Mouse (Mus musculus): ENCODE results near the gene Poc1a.

Gene Poc1a

DNA sequence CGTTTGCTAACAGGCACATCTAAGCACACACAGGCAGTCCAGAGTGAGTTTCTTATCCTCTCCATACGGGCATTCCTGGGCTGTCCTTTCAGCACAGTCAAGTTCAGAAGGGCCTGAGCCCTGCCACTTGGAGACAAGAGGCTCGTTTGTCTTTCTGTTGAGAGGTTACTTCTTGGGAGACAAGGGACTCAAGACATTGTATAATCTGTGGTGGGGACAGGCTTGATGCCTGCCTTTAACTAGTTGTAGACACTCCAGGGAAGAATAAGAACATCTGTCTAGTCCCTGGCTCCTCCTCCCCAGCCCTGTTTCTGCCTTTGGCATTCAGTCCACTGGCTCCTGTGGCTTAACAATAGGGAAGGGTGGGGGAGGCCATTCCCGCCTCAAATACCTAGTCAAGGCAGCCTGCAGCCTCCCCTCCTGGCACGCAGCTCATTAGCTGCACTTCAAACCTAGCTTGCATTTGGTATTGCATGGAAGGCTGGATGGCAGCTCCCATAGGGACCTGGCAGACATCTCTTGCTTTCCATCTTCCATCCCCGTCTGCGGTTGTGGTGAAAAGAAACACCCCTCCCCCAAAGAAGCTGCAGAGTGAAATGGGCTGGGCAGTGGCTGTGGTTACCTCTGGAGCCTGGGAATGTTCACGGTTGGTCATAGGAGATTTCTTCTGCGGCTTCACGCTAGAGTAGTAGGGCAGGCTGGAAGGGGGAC lies 57.8 kb downstream of the Poc1a start:
- DNase-seq (ENCODE audit: low read depth, low spot score), result peak; percentile 43

- no peak for DNase-seq (ENCODE audit: low read depth, low spot score)
Measured at GRCm38 (mm10) chr9:106339173-106339558, 58.3 kb downstream of the Poc1a start.

GRCm38 (mm10) chr9:106339730-106340129 lies 58.9 kb downstream of the Poc1a start:
- no peak for DNase-seq (ENCODE audit: low read depth, low spot score)

DNA sequence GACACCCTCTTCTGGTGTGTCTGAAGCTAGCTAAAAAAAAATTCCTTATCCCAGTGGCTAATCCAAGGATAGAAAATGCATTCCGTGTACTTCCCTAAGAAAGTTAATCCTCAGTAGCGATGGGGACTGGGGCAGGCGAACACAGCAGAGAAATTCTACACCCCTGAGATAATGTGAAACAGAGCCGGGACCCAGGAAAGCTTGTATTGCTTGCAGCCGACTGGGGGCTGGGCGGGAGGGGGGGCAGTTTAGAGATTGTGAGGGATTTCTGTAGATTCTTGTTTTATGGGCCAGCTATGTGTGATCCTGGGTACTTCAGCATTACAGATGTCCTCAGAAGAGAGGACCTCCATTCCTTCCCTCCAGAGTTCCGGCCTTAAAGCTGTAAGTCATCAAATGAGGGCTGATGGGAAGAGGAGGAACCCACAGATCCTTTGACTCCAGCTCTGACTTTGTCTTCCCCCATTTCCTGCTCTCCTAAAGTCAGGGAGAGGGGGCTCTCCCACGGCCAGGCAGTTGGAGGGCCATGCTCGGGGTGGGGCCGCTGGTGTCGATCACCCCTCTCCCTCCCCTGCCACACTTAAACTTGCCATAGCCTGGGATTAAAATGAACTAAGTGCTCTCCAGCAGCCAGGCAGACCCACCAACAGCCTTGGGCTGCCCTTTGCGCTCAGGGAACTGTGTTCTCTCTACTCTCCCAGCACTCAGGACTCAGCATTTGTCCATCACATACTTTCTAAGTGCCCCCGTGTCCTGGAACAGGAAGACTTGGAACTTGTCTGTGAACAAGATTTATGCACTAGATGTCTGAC lies 59.8 kb downstream of the Poc1a start:
- peak; percentile 53 for DNase-seq (ENCODE audit: low read depth, low spot score)

DNA sequence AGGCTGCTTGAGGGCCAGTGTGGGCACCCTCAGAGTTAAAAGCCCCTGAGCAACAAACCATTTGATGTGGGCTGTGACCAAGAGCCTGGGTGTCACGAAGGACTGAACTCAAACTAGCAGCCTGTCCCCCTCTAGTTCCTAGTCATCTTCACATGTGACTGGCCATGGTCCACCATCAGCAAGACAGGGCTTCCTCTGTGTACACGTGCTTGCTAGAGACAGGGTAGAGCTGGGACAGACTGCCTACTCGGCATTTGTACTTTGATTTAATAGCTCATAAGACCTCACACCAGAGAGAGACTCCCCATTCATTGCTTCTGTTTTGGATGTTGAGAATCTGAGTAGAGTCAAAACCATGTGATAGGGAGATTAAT lies 60.4 kb downstream of the Poc1a start:
- DNase-seq (ENCODE audit: low read depth, low spot score), result no peak

DNA sequence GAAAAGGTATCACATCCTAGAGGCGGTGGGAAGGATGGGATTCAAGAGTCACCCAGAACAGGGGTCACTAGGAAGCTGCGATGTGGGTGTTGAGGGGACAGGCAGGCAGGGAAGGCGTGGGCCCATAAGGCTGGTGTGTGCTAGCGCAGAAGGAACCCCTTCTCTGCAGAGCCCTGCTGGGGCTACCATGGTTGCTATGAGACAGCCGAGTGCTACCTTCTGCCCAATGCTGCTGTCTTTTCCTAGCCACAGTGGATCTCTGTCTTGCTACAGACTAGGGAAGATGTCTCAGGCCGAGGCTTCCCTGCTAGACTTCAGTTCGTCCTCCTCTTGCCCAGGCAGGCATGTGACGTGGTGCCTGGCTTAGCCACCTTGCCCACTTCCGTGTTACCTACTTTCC lies 61.7 kb downstream of the Poc1a start:
- no peak for DNase-seq (ENCODE audit: low read depth, low spot score)

DNA sequence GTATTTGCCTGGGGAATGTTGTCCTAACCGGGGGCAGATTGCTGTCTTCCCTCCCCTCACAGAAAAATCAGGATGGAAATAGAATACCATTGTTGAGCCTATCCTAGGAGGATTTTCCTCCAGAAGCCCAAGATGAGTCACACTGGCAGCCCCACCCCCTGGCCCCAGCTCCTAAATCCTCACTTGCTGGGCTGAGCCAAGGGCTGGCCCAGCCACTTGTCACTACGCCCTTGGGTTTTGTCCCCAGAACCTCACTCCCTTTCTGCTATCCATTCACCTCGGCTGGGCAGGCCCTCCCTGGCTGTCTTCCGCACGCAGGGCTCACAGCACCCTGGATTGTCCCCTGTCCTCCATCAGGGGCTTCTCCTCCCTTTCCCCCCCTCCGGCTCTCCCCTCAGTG lies 64.3 kb downstream of the Poc1a start:
- no peak for DNase-seq (ENCODE audit: low read depth, low spot score)

DNA sequence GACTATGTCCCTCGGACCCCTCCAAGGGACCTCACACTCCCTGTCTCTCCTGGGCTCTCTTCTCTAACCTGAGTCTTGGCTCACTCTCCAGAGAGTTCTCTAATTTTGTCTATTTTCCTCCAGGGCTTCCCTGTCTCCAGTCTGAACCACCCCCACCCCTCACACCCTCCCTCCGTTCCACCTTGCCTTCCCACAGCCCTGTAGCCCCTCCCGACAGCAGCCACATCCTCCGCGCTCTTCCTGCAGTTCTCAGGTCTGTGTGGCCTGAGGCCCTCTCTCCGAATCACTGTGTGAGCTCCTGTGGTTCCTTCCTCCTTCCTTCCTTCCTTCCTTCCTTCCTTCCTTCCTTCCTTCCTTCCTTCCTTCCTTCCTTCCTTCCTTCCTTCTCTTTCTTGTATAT lies 64.8 kb downstream of the Poc1a start:
- no peak for DNase-seq (ENCODE audit: low read depth, low spot score)

DNA sequence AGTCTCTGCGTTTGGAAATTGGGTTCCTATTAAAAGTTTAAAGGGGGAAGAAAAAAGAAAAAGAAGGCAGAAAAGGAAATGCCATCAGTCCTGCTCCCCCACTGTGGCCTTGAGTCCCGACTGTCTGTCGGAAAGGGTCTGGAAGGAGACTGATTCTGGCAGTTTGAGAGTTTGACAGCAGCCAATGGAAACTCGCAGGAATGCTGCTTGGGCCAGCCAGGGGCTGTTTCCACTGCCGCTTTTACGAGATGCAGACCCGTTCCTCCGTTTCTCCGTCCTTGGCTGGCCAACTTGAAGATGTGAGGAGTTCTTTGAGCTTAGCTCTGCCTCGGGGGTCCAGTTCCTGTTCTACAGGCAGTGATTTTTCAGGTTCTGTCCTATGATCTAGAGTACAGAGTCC lies 67.4 kb downstream of the Poc1a start:
- DNase-seq (ENCODE audit: low read depth, low spot score), result no peak

- DNase-seq (ENCODE audit: low read depth, low spot score), result no peak
Measured at GRCm38 (mm10) chr9:106349075-106349474, 68.2 kb downstream of the Poc1a start.

- DNase-seq (ENCODE audit: low read depth, low spot score), result no peak
Measured at GRCm38 (mm10) chr9:106351178-106351577, 70.3 kb downstream of the Poc1a start.

DNA sequence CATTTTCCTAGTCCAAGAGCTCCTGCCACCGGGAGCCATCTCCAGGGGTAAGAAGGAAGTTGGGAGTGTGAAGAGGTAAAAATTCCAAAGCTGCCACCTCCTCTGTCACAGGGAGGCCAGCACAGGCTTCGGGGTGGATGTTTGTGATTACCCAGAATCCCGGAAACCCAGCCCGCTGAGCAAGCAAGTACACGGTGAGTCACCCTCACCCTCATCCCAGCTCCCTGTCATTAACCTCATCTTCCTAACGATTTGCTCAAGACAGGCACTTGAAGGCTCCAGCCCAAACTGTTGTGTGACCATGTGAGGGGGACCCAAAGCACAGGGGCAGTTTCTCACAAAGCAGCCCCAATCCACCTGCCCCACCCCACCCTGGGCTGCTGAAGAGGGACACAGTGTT lies 72.9 kb downstream of the Poc1a start:
- DNase-seq (ENCODE audit: low read depth, low spot score), result no peak

DNA sequence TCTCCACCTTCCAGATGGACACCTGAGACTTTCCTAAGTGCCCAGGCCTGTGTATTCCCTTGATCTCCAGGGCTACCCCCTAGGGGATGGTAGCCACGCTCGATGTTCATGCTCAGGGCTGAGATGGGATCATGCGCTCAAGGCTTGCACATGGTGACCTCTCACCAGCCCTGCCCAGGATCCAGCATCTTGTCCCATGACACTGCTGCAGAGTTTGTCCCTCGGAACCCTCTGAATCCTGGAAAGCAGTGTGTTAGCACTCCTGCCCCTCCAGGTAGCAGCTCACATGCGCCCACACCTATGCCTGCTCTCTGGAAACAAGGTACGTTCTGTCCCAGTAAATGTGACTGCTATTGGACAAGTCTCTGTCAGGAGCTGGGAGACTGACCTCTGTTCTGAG lies 73.9 kb downstream of the Poc1a start:
- no peak for DNase-seq (ENCODE audit: low read depth, low spot score)

- no peak for DNase-seq (ENCODE audit: low read depth, low spot score)
Measured at GRCm38 (mm10) chr9:106355217-106355974, 74.5 kb downstream of the Poc1a start.

DNA sequence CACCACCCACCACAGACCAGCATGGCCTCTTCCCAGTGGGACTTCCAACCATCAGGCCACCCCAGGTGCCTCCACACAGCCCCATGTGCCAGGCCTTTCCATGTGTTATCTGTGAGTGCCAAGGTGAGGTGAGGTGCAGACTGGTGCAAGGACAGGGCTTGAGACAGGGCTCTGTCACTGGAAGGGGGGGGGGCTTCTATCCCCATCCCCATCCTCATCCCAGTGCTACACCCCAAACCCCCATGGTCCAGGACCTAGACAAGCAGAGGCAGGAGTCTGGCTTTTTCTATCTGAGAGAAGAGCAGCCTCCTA lies 75.1 kb downstream of the Poc1a start:
- no peak for DNase-seq (ENCODE audit: low read depth, low spot score)

GRCm38 (mm10) chr9:106356323-106356844 lies 75.5 kb downstream of the Poc1a start:
- DNase-seq (ENCODE audit: low read depth, low spot score), result peak; percentile 94

- peak; percentile 74 for DNase-seq (ENCODE audit: low read depth, low spot score)
Measured at GRCm38 (mm10) chr9:106357167-106357566, 76.3 kb downstream of the Poc1a start.

DNA sequence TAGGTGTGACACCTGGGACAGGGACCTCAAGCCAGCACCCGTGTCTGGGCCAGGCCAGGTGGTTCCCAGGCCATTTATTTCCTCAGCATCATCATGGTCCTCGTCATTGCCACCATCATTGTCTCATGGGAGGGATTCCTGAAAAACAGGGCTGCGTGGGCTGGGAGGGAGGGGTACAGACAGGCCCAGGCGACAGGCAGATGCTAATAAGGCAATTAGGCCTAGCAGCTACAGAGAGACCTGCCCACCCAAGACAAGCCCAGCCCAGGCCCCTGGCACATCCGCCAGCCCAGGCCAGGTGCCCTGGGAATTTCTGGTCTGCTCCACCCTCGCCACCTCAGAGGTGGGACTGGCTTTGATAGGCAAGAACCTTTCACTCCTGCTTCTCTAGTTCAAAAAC lies 78.4 kb downstream of the Poc1a start:
- DNase-seq (ENCODE audit: low read depth, low spot score), result no peak

DNA sequence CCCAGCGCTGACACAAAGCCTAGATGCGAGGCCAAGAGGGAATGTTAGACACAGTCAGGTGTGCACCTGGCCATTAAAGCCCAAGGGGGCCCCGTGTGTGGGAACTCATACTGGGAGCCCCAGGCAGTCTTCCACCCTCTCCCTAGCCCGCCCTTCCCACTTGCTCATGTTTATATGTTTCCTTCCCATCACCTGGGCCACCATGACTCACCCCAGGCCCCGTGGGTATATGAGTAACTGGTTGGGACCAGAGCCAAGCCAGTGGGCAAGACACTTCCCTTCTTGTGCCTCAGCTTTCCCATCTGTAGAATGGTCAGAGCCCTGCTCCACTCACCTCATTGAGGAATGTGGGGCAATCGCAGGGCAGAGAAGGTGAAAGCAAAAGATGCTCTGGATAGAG lies 80.3 kb downstream of the Poc1a start:
- DNase-seq (ENCODE audit: low read depth, low spot score), result no peak

- no peak for DNase-seq (ENCODE audit: low read depth, low spot score)
Measured at GRCm38 (mm10) chr9:106365333-106365732, 84.5 kb downstream of the Poc1a start.

- no peak for DNase-seq (ENCODE audit: low read depth, low spot score)
Measured at GRCm38 (mm10) chr9:106366188-106366587, 85.3 kb downstream of the Poc1a start.

GRCm38 (mm10) chr9:106367001-106367400 lies 86.1 kb downstream of the Poc1a start:
- no peak for DNase-seq (ENCODE audit: low read depth, low spot score)

Measured in forelimb bud, embryonic 11.5 days (tissue).